Mouse (Mus musculus) liver, postnatal 0 days (tissue): ENCODE results near the gene Dennd1b.

Source experiments
- CTCF ChIP-seq: sonication (generic); IDR thresholded peaks from 2 replicates; pipeline ENCODE4 v1.5.1; 2016; ENCODE audit warnings: antibody characterized with exemption, low read depth
- EP300 ChIP-seq: IDR thresholded peaks from 2 replicates; pipeline ENCODE4 v1.6.1; 2016; ENCODE audit warnings: antibody characterized with exemption, low read depth, mild to moderate bottlenecking

DNA sequence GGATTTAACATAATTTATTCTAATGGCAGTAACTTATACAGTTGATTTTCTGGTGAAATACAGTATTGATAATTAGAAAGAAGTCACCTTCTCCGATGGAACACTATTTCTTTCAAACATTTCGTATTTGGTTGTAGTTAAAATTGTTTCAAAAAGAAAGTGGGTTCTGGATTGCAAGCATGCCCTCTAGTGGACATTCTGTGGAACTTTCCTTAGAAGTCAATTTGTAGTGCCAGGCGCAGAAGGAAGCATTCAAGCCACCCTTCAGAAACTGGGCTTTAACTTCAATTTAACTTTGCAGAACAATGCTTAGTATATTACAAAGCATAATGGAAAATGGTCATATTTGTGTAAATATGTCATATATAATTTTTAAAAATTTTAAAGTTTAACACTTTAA is 193.2 kb downstream of the Dennd1b start:
- peak; percentile 83 for TF ChIP-seq CTCF
- TF ChIP-seq EP300, result no peak
